Mouse (Mus musculus) thymus, adult 2 months (tissue): ENCODE measurements around the gene Nanos2.

ENCODE experiments used
- CTCF ChIP-seq: fragments of 200-500 bp; IDR thresholded peaks from 2 replicates; pipeline ENCODE4 v1.5.1; 2012; ENCODE audit warnings: mild to moderate bottlenecking, control low read depth, low read length, moderate library complexity, borderline replicate concordance; ENCODE audit not compliant: control insufficient read depth, poor library complexity, insufficient read depth; ENCODE audit errors: extremely low read depth
- POLR2A ChIP-seq: fragments of 200-500 bp; IDR thresholded peaks from 2 replicates; pipeline ENCODE4 v1.6.1; 2012; ENCODE audit warnings: mild to moderate bottlenecking, low read length, control low read depth, moderate library complexity; ENCODE audit not compliant: control insufficient read depth, poor library complexity, insufficient read depth; ENCODE audit errors: extremely low read depth

- TF ChIP-seq CTCF (no peak), POLR2A (no peak)
These were observed 24.9 kb downstream of the Nanos2 start for GRCm38 (mm10) chr7:19012025-19012621.
